Comparison of ENCODE assay signal across 22 mouse cellular contexts in the genomic region with DNA sequence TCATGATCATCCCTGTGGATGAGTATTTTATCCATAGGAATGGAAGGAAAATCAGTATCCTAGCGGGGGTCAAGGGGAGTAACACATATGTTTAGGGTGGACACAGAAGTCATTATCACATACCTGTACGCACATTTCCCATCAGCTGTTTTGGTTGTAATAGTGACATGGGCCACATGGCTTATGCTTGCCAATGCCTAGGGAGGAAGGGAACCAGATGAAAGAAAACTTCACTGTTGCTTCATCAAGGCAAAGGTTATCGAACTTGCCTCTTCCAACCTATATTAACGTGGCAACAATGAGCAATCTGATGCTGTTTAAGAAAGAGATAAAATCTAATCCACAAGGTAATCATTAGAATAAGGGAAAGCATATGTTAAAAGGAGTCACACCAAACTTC. TPM values are rescaled to one million over a fixed set of nuclear protein-coding genes. Genes with fewer than 3 reads are reported as not detected.
"Had no signal": no experiment of that assay in that cellular context is flagged by ENCODE, and none has a peak within 500 bp of the region (broad histone marks: within the 10 kb centered on the region; RNA-seq: fewer than 3 reads in every experiment).

No protein-coding gene starts in this region.

- DNase-seq: kidney, adult 11 months; kidney, adult 9 months; kidney, postnatal 14 days; kidney, postnatal 36 days; liver, embryonic 13.5 days had no signal

- H3K9me3 ChIP-seq: heart, embryonic 13.5 days; heart, embryonic 15.5 days; hindbrain, embryonic 13.5 days; hindbrain, embryonic 15.5 days; intestine, embryonic 15.5 days; kidney, embryonic 15.5 days; limb, embryonic 12.5 days; limb, embryonic 15.5 days; liver, embryonic 13.5 days had no signal

- H3K4me1 ChIP-seq: heart, embryonic 13.5 days; heart, embryonic 15.5 days; hindbrain, embryonic 13.5 days; hindbrain, embryonic 15.5 days; intestine, embryonic 15.5 days; kidney, embryonic 15.5 days; limb, embryonic 12.5 days; liver, embryonic 13.5 days had no signal

- H3K9ac ChIP-seq: heart, embryonic 13.5 days; heart, embryonic 15.5 days; hindbrain, embryonic 13.5 days; hindbrain, embryonic 15.5 days; intestine, embryonic 15.5 days; kidney, embryonic 15.5 days; limb, embryonic 15.5 days; liver, embryonic 13.5 days had no signal

- H3K27me3 ChIP-seq: heart, embryonic 13.5 days; heart, embryonic 15.5 days; hindbrain, embryonic 13.5 days; hindbrain, embryonic 15.5 days; intestine, embryonic 15.5 days; kidney, embryonic 15.5 days; limb, embryonic 12.5 days; limb, embryonic 15.5 days; liver, embryonic 13.5 days had no signal

- H3K27ac ChIP-seq: heart, adult 2 months; heart, embryonic 13.5 days; heart, embryonic 15.5 days; hindbrain, embryonic 13.5 days; hindbrain, embryonic 15.5 days; intestine, embryonic 15.5 days; kidney, embryonic 15.5 days; kidney, postnatal 0 days; liver, embryonic 13.5 days had no signal

- H3K4me2 ChIP-seq: heart, embryonic 11.5 days; heart, embryonic 13.5 days; heart, embryonic 15.5 days; hindbrain, embryonic 13.5 days; hindbrain, embryonic 15.5 days; intestine, embryonic 15.5 days; kidney, embryonic 15.5 days; limb, embryonic 12.5 days; limb, embryonic 15.5 days; liver, embryonic 11.5 days; liver, embryonic 13.5 days had no signal

- ATAC-seq: intestine, embryonic 15.5 days had no signal

- H3K4me3 ChIP-seq: heart, adult 2 months; heart, embryonic 13.5 days; heart, embryonic 15.5 days; hindbrain, embryonic 13.5 days; hindbrain, embryonic 15.5 days; intestine, embryonic 15.5 days; kidney, embryonic 15.5 days; limb, embryonic 12.5 days; limb, embryonic 15.5 days; liver, embryonic 13.5 days had no signal

RNA-seq across cellular contexts. Expression of gene Trank1, which starts 50.2 kb away (rescaled TPM):
- total RNA-seq: gastrocnemius, postnatal 36 days; heart, adult 2 months; heart, postnatal 14 days; heart, postnatal 36 days; hematopoietic stem cell, adult 5-6 weeks had no signal
- polyA plus RNA-seq: heart, embryonic 15.5 days; heart, postnatal 0 days; liver, embryonic 13.5 days had no signal
